Mouse (Mus musculus) olfactory bulb, adult 2 months (tissue): ENCODE data around the gene F5.

ENCODE experiments used
- CTCF ChIP-seq: fragments of 200-500 bp; IDR thresholded peaks from 2 replicates; pipeline ENCODE4 v1.5.1; 2012; ENCODE audit warnings: low read depth, mild to moderate bottlenecking, low read length, moderate library complexity; ENCODE audit not compliant: insufficient read depth
- POLR2A ChIP-seq: fragments of 200-500 bp; IDR thresholded peaks from 2 replicates; pipeline ENCODE4 v1.6.1; 2012; ENCODE audit warnings: mild to moderate bottlenecking, low read depth, low read length, moderate library complexity; ENCODE audit not compliant: insufficient read depth

GRCm38 (mm10) chr1:164247971-164248370 lies 96.3 kb downstream of the F5 start:
- TF ChIP-seq POLR2A (no peak), CTCF (no peak)
